Mouse (Mus musculus): ENCODE data around the gene Abl2.
A peak's percentile ranks its signal among the peaks of the same experiment; 100 is the strongest.
"Not testable (repeated sequence)": the region's sequence is repeated elsewhere in the genome, so short reads cannot be mapped to it uniquely, and the experiment has no call there.

Gene Abl2

GRCm38 (mm10) chr1:156558024-156558930 is at the start of gene Abl2:
Gene Abl2, plus strand, starts transcription at chr1:156558786.
- peak; percentile 70 for DNase-seq (ENCODE audit: low spot score)

- no peak for DNase-seq (ENCODE audit: low spot score)
Measured at GRCm38 (mm10) chr1:156520136-156520780, 38.3 kb upstream of the Abl2 start.

GRCm38 (mm10) chr1:156521796-156522517 is 36.6 kb upstream of the Abl2 start:
- DNase-seq (ENCODE audit: low spot score): no peak

- DNase-seq (ENCODE audit: low spot score): not testable (repeated sequence)
Measured at GRCm38 (mm10) chr1:156523842-156524241, 34.7 kb upstream of the Abl2 start, which contains the start of gene Gm10031. Gene Gm10031, plus strand, starts transcription at chr1:156524012.

- not testable (repeated sequence) for DNase-seq (ENCODE audit: low spot score)
Measured at GRCm38 (mm10) chr1:156532476-156533175, 26.0 kb upstream of the Abl2 start.

GRCm38 (mm10) chr1:156533483-156533882 is 25.1 kb upstream of the Abl2 start:
- DNase-seq (ENCODE audit: low spot score): no peak

GRCm38 (mm10) chr1:156533911-156534310 is 24.7 kb upstream of the Abl2 start:
- DNase-seq (ENCODE audit: low spot score): no peak

GRCm38 (mm10) chr1:156537031-156537430 is 21.6 kb upstream of the Abl2 start:
- DNase-seq (ENCODE audit: low spot score): no peak

- DNase-seq (ENCODE audit: low spot score): no peak
Measured at GRCm38 (mm10) chr1:156537701-156538100, 20.9 kb upstream of the Abl2 start.

- DNase-seq (ENCODE audit: low spot score): no peak
Measured at GRCm38 (mm10) chr1:156538382-156538781, 20.2 kb upstream of the Abl2 start.

GRCm38 (mm10) chr1:156539787-156540560 is 18.6 kb upstream of the Abl2 start:
- DNase-seq (ENCODE audit: low spot score): no peak

GRCm38 (mm10) chr1:156543999-156544398 is 14.6 kb upstream of the Abl2 start:
- DNase-seq (ENCODE audit: low spot score): no peak

- peak; percentile 36 for DNase-seq (ENCODE audit: low spot score)
Measured at GRCm38 (mm10) chr1:156558950-156559640, 509 bp downstream of the Abl2 start.

GRCm38 (mm10) chr1:156559641-156560020 is 1.0 kb downstream of the Abl2 start:
- no peak for DNase-seq (ENCODE audit: low spot score)

- DNase-seq (ENCODE audit: low spot score): no peak
Measured at GRCm38 (mm10) chr1:156560500-156560899, 1.9 kb downstream of the Abl2 start.

- DNase-seq (ENCODE audit: low spot score): no peak
Measured at GRCm38 (mm10) chr1:156565328-156565727, 6.7 kb downstream of the Abl2 start.

- no peak for DNase-seq (ENCODE audit: low spot score)
Measured at GRCm38 (mm10) chr1:156566132-156566531, 7.5 kb downstream of the Abl2 start.

GRCm38 (mm10) chr1:156569615-156570014 is 11.0 kb downstream of the Abl2 start:
- DNase-seq (ENCODE audit: low spot score): no peak

GRCm38 (mm10) chr1:156572952-156573351 is 14.4 kb downstream of the Abl2 start:
- DNase-seq (ENCODE audit: low spot score): no peak

- no peak for DNase-seq (ENCODE audit: low spot score)
Measured at GRCm38 (mm10) chr1:156581149-156581548, 22.6 kb downstream of the Abl2 start.
